Mouse (Mus musculus) megakaryocyte, embryonic 14.5 days (primary cell): Measurements from ENCODE around the gene Tbc1d8.

ENCODE experiments used
- FLI1 ChIP-seq: IDR thresholded peaks from 2 replicates; pipeline ENCODE4 v1.6.1; 2012; ENCODE audit warnings: low read length, inconsistent platforms, mixed read lengths
- GATA1 ChIP-seq: IDR thresholded peaks from 3 replicates; pipeline ENCODE4 v1.6.1; 2012; ENCODE audit warnings: mixed read lengths, low read length, inconsistent platforms, borderline replicate concordance

DNA sequence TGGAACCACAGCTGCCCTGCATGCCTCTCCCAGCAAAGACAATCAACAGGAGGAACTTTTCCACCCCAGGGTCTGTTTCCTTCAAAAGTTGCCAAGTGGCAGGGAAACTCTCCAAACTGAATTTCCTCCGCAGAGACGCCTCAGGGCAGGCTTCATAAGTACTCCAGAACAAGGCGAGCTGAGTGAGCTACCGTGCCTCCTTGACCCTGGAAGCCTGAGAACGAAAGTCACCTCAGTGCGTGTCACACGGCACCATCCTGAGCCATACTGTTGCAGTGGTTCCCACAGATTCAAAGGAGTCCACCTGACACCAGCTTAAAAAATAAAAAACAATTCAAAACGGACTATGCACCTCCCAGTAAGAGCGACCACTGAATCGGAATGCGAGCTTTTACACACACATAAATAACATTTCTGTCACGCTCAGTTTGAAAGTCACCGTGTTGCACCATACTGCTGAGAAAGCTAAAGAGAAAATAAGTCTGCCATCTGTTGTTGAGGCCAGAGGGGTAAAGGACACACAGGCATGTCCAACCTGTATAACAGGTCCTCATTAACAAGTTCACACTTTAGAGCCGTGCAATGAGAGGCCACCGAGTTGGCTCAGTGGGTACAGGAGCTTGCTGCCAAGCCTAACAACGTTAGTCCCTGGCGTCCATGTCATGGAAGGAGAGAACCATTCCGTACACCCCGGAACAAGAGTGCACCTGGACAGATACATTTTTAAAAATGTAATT is 68.3 kb downstream of the Tbc1d8 start:
- TF ChIP-seq GATA1: no peak
- no peak for TF ChIP-seq FLI1
